Mouse (Mus musculus) C2C12 (cell line): ENCODE results near the gene Ttc21a. TPM values are rescaled to one million over a fixed set of nuclear protein-coding genes. Genes with fewer than 3 reads are reported as not detected.

Experiments used
- H3K27me3 ChIP-seq: one replicate; pipeline ENCODE4 v1.6.1; 2011; ENCODE audit not compliant: control insufficient read depth, insufficient read depth, insufficient read length
- H3K36me3 ChIP-seq: one replicate; pipeline ENCODE4 v1.6.1; 2011; ENCODE audit not compliant: control insufficient read depth, insufficient read depth
- H3K4me3 ChIP-seq: one replicate; pipeline ENCODE4 v1.5.1; 2011; ENCODE audit warnings: mild to moderate bottlenecking, control low read depth; ENCODE audit not compliant: poor library complexity, insufficient read depth, severe bottlenecking
- H3K79me2 ChIP-seq: one replicate; pipeline ENCODE4 v1.6.1; 2011; ENCODE audit not compliant: control insufficient read depth, insufficient read depth
- H3K79me3 ChIP-seq: one replicate; pipeline ENCODE4 v1.6.1; 2011; ENCODE audit warnings: low read depth, control low read depth
- H3ac ChIP-seq: one replicate; pipeline ENCODE3; 2011; ENCODE audit warnings: low read depth; ENCODE audit not compliant: control insufficient read depth, insufficient read length
- CEBPB ChIP-seq: IDR thresholded peaks from one replicate; pipeline ENCODE4 v1.6.1; 2011; ENCODE audit warnings: low read depth, mild to moderate bottlenecking, control low read depth, moderate library complexity
- CTCF ChIP-seq: IDR thresholded peaks from one replicate; pipeline ENCODE4 v1.5.1; 2011; ENCODE audit not compliant: control insufficient read depth, insufficient read depth, insufficient read length
- FOSL1 ChIP-seq: IDR thresholded peaks from one replicate; pipeline ENCODE4 v1.8.0; 2011; ENCODE audit warnings: mild to moderate bottlenecking, low read length; ENCODE audit not compliant: poor library complexity, insufficient read depth, severe bottlenecking
- MAX ChIP-seq: IDR thresholded peaks from one replicate; pipeline ENCODE4 v1.6.1; 2011; ENCODE audit warnings: mild to moderate bottlenecking, control low read depth
- MYOD1 ChIP-seq: IDR thresholded peaks from one replicate; pipeline ENCODE4 v1.6.1; 2011; ENCODE audit warnings: low read depth; ENCODE audit not compliant: control insufficient read depth, insufficient read length
- MYOG ChIP-seq: IDR thresholded peaks from one replicate; pipeline ENCODE4 v1.6.1; 2011; ENCODE audit not compliant: control insufficient read depth, insufficient read length; ENCODE audit errors: extremely low read depth
- USF1 ChIP-seq: IDR thresholded peaks from one replicate; pipeline ENCODE4 v1.6.1; 2011; ENCODE audit warnings: low read depth, mild to moderate bottlenecking, control low read depth, moderate library complexity
- polyA plus RNA-seq: library from polyadenylated mRNA; unstranded; fragments of >200 nt; fragmentation: generic; extraction: Trizol; gene quantifications from one replicate; pipeline ENCODE4 v1.2.1, GENCODE M21; 2012; ENCODE audit warnings: missing spikeins

Gene Ttc21a
- polyA plus RNA-seq, 1 experiment: 0.06 TPM

- H3ac ChIP-seq: no peak overlapping the region
- H3K27me3 ChIP-seq: no peaks in the 10 kb centered on the region
- peaks cover 40% of the 10 kb centered on the region for H3K79me2 ChIP-seq
- H3K79me3 ChIP-seq: peaks cover 29% of the 10 kb centered on the region
- no peak overlapping the region for H3K4me3 ChIP-seq
- no peak for TF ChIP-seq MYOD1
- no peak for TF ChIP-seq MAX
- no peak for TF ChIP-seq CTCF
- no peak for TF ChIP-seq CEBPB
- TF ChIP-seq USF1: no peak
- TF ChIP-seq FOSL1: no peak
- TF ChIP-seq MYOG: no peak
- peaks cover 48% of the 10 kb centered on the region for H3K36me3 ChIP-seq
These were observed 37.9 kb downstream of the Ttc21a start for GRCm38 (mm10) chr9:119975286-119975685.

- Histone ChIP-seq H3K4me3 (no peak overlapping the region), H3K79me2 (peaks cover 54% of the 10 kb centered on the region)
These were observed 39.5 kb downstream of the Ttc21a start for GRCm38 (mm10) chr9:119976704-119977556.

GRCm38 (mm10) chr9:119977557-119978060, 40.2 kb downstream of the Ttc21a start:
- TF ChIP-seq CEBPB: no peak
- TF ChIP-seq MAX: no peak
- no peak for TF ChIP-seq MYOD1
- no peak for TF ChIP-seq CTCF
- TF ChIP-seq USF1: no peak
- TF ChIP-seq FOSL1: no peak
- TF ChIP-seq MYOG: no peak
- H3K36me3 ChIP-seq: peaks cover 41% of the 10 kb centered on the region
- H3ac ChIP-seq: no peak overlapping the region
- no peak overlapping the region for H3K4me3 ChIP-seq
- peaks cover 61% of the 10 kb centered on the region for H3K79me2 ChIP-seq
- no peaks in the 10 kb centered on the region for H3K27me3 ChIP-seq
- H3K79me3 ChIP-seq: peaks cover 43% of the 10 kb centered on the region

More at GRCm38 (mm10) chr9:119976704-119977556, 39.5 kb downstream of the Ttc21a start:
- TF ChIP-seq CEBPB (no peak), MAX (no peak), FOSL1 (no peak), MYOG (no peak), MYOD1 (no peak), CTCF (no peak)
- H3K27me3 ChIP-seq: no peaks in the 10 kb centered on the region
- no peak overlapping the region for H3ac ChIP-seq
- peaks cover 48% of the 10 kb centered on the region for H3K36me3 ChIP-seq
- peaks cover 37% of the 10 kb centered on the region for H3K79me3 ChIP-seq

- Histone ChIP-seq H3K36me3 (peaks cover 35% of the 10 kb centered on the region), H3K79me3 (peaks cover 43% of the 10 kb centered on the region), H3ac (no peak overlapping the region), H3K4me3 (no peak overlapping the region), H3K27me3 (no peaks in the 10 kb centered on the region), H3K79me2 (peaks cover 64% of the 10 kb centered on the region)
- TF ChIP-seq MYOD1 (no peak), FOSL1 (no peak), CTCF (no peak), USF1 (no peak), MAX (no peak), MYOG (no peak), CEBPB (no peak)
These were observed 40.9 kb downstream of the Ttc21a start for GRCm38 (mm10) chr9:119978151-119978810.

GRCm38 (mm10) chr9:119978811-119979441, 41.5 kb downstream of the Ttc21a start:
- peaks cover 29% of the 10 kb centered on the region for H3K36me3 ChIP-seq
- no peak overlapping the region for H3ac ChIP-seq
- H3K4me3 ChIP-seq: no peak overlapping the region
- H3K79me2 ChIP-seq: peaks cover 64% of the 10 kb centered on the region
- TF ChIP-seq USF1 (no peak), FOSL1 (no peak)
- H3K79me3 ChIP-seq: peaks cover 43% of the 10 kb centered on the region
- H3K27me3 ChIP-seq: no peaks in the 10 kb centered on the region
